Mouse (Mus musculus) embryonic facial prominence, embryonic 10.5 days (tissue): ENCODE results near the gene Catip. TPM values are rescaled to one million over a fixed set of nuclear protein-coding genes. Genes with fewer than 3 reads are reported as not detected.
A peak's percentile ranks its signal among the peaks of the same experiment; 100 is the strongest.

Experiments
- DNase-seq: peaks from one replicate; pipeline ENCODE4 v3.0.0-alpha.2; 2017; ENCODE audit warnings: low spot score
- H3K27ac ChIP-seq: fragments of 300-500 bp; sonication (generic); replicated peaks from 2 replicates; pipeline ENCODE4 v1.5.1; 2016; ENCODE audit warnings: mild to moderate bottlenecking
- H3K27me3 ChIP-seq: fragments of 300-500 bp; sonication (generic); replicated peaks from 2 replicates; pipeline ENCODE4 v1.6.1; 2016; ENCODE audit warnings: low read depth, mild to moderate bottlenecking; ENCODE audit not compliant: poor library complexity, severe bottlenecking
- H3K36me3 ChIP-seq: fragments of 300-500 bp; sonication (generic); replicated peaks from 2 replicates; pipeline ENCODE4 v1.6.1; 2016; ENCODE audit warnings: mild to moderate bottlenecking, moderate library complexity
- H3K4me1 ChIP-seq: fragments of 300-500 bp; sonication (generic); 2 replicates; pipeline ENCODE4 v1.6.1; 2016
- H3K4me3 ChIP-seq: fragments of 300-500 bp; sonication (generic); 2 replicates; pipeline ENCODE4 v1.5.1; 2016; ENCODE audit warnings: mild to moderate bottlenecking, moderate library complexity
- H3K9me3 ChIP-seq: fragments of 300-500 bp; sonication (generic); 2 replicates; pipeline ENCODE4 v1.6.1; 2016; ENCODE audit warnings: mild to moderate bottlenecking
- WGBS: fragments of 180-500 bp; shearing (Covaris S2); methylation state at CpG from one replicate; pipeline ENCODE4 v1.1.7; 2016; 5-methylcytosine and 5-hydroxymethylcytosine counted together
- polyA plus RNA-seq: library from polyadenylated mRNA; unstranded; fragments of >200 nt; fragmentation: Nextera tagmentation; extraction: Ambion mirVana; gene quantifications from 2 replicates; pipeline ENCODE4 v1.2.1, GENCODE M21; 2016

The Catip gene
- polyA plus RNA-seq, 1 experiment from 2014 or later: 0.22 TPM

- no peak overlapping the region for H3K4me3 ChIP-seq
- no peaks in the 10 kb centered on the region for H3K9me3 ChIP-seq
- peaks cover 20% of the 10 kb centered on the region for H3K27me3 ChIP-seq
- no peak overlapping the region for H3K27ac ChIP-seq
- H3K4me1 ChIP-seq: peaks cover 56% of the 10 kb centered on the region
- peaks cover 6% of the 10 kb centered on the region for H3K36me3 ChIP-seq
- no peak for DNase-seq
- WGBS: 77% methylated on average over 7 of the region's 7 CpGs
Measured at GRCm38 (mm10) chr1:74388398-74388920, 26.6 kb downstream of the Catip start.

GRCm38 (mm10) chr1:74389831-74390286, 28.0 kb downstream of the Catip start:
- peak overlapping the region; percentile 75 for H3K27ac ChIP-seq
- H3K4me3 ChIP-seq: peak overlapping the region; percentile 78
- peaks cover 62% of the 10 kb centered on the region for H3K4me1 ChIP-seq
- peak; percentile 60 for DNase-seq
- H3K9me3 ChIP-seq: no peaks in the 10 kb centered on the region
- peaks cover 20% of the 10 kb centered on the region for H3K36me3 ChIP-seq
- H3K27me3 ChIP-seq: peaks cover 20% of the 10 kb centered on the region
- 4% methylated on average over 29 of the region's 29 CpGs for WGBS

GRCm38 (mm10) chr1:74390287-74390906, 28.5 kb downstream of the Catip start:
- Histone ChIP-seq H3K27me3 (peaks cover 16% of the 10 kb centered on the region), H3K36me3 (peaks cover 25% of the 10 kb centered on the region), H3K27ac (peak overlapping the region; percentile 75), H3K4me1 (peaks cover 63% of the 10 kb centered on the region), H3K9me3 (no peaks in the 10 kb centered on the region), H3K4me3 (peak overlapping the region; percentile 78)
- 5% methylated on average over 21 of the region's 21 CpGs for WGBS
- DNase-seq: peak; percentile 74

- Histone ChIP-seq H3K4me1 (peaks cover 63% of the 10 kb centered on the region), H3K27ac (peak within 1 kb of the TSS; percentile 99), H3K27me3 (peaks cover 16% of the 10 kb centered on the region), H3K9me3 (no peaks in the 10 kb centered on the region), H3K36me3 (peaks cover 30% of the 10 kb centered on the region), H3K4me3 (peak within 1 kb of the TSS; percentile 78)
- DNase-seq: peak; percentile 97
- WGBS: 2% methylated on average over 50 of the region's 51 CpGs
Measured at GRCm38 (mm10) chr1:74390924-74391748, 29.2 kb downstream of the Catip start, which contains the start of gene Ctdsp1. Gene Ctdsp1 (plus strand): TSS chr1:74391509.

- H3K4me1 ChIP-seq: peaks cover 63% of the 10 kb centered on the region
- peak overlapping the region; percentile 78 for H3K4me3 ChIP-seq
- peak; percentile 80 for DNase-seq
- peaks cover 16% of the 10 kb centered on the region for H3K27me3 ChIP-seq
- peak overlapping the region; percentile 99 for H3K27ac ChIP-seq
- peaks cover 30% of the 10 kb centered on the region for H3K36me3 ChIP-seq
- no peaks in the 10 kb centered on the region for H3K9me3 ChIP-seq
- under 1% methylated on average over 63 of the region's 63 CpGs for whole genome bisulfite sequencing
Measured at GRCm38 (mm10) chr1:74391844-74392441, 30.0 kb downstream of the Catip start.

GRCm38 (mm10) chr1:74392446-74392994, 30.6 kb downstream of the Catip start:
- H3K27me3 ChIP-seq: peaks cover 16% of the 10 kb centered on the region
- no peaks in the 10 kb centered on the region for H3K9me3 ChIP-seq
- peaks cover 63% of the 10 kb centered on the region for H3K4me1 ChIP-seq
- H3K4me3 ChIP-seq: peak overlapping the region; percentile 78
- H3K27ac ChIP-seq: peak overlapping the region; percentile 99
- WGBS: 1% methylated on average over 16 of the region's 16 CpGs
- no peak for DNase-seq
- peaks cover 30% of the 10 kb centered on the region for H3K36me3 ChIP-seq

- no peak for DNase-seq
Measured at GRCm38 (mm10) chr1:74393010-74393409, 31.1 kb downstream of the Catip start.

GRCm38 (mm10) chr1:74393697-74394096, 31.8 kb downstream of the Catip start:
- Histone ChIP-seq H3K27ac (peak overlapping the region; percentile 99; the same call in 1 of the 2 replicates), H3K4me1 (peaks cover 66% of the 10 kb centered on the region)

More at GRCm38 (mm10) chr1:74393010-74393409, 31.1 kb downstream of the Catip start:
- Histone ChIP-seq H3K4me3 (peak overlapping the region; percentile 78), H3K36me3 (peaks cover 30% of the 10 kb centered on the region), H3K27ac (peak overlapping the region; percentile 99), H3K4me1 (peaks cover 63% of the 10 kb centered on the region), H3K9me3 (no peaks in the 10 kb centered on the region), H3K27me3 (peaks cover 16% of the 10 kb centered on the region)
- 47% methylated on average over 7 of the region's 7 CpGs for whole genome bisulfite sequencing

GRCm38 (mm10) chr1:74394311-74394710, 32.4 kb downstream of the Catip start:
- no peak for DNase-seq
- Histone ChIP-seq H3K4me1 (peaks cover 64% of the 10 kb centered on the region), H3K36me3 (peaks cover 30% of the 10 kb centered on the region), H3K9me3 (no peaks in the 10 kb centered on the region), H3K27ac (no peak overlapping the region), H3K27me3 (peaks cover 7% of the 10 kb centered on the region), H3K4me3 (no peak overlapping the region)
- 94% methylated on average over 9 of the region's 9 CpGs for WGBS

More at GRCm38 (mm10) chr1:74393697-74394096, 31.8 kb downstream of the Catip start:
- no peak for DNase-seq
- 92% methylated on average over 9 of the region's 9 CpGs for WGBS
- H3K27me3 ChIP-seq: peaks cover 13% of the 10 kb centered on the region
- H3K4me3 ChIP-seq: peak overlapping the region; percentile 78
- H3K36me3 ChIP-seq: peaks cover 30% of the 10 kb centered on the region
- H3K9me3 ChIP-seq: no peaks in the 10 kb centered on the region

GRCm38 (mm10) chr1:74394858-74395257, 33.0 kb downstream of the Catip start:
- Histone ChIP-seq H3K4me1 (peaks cover 58% of the 10 kb centered on the region), H3K27ac (no peak overlapping the region), H3K27me3 (0 out of 2 replicates have a peak, but pooled peaks cover 2% of the 10 kb centered on the region), H3K4me3 (no peak overlapping the region), H3K36me3 (peaks cover 30% of the 10 kb centered on the region), H3K9me3 (no peaks in the 10 kb centered on the region)
- DNase-seq: no peak
- WGBS: 93% methylated on average over 15 of the region's 15 CpGs

GRCm38 (mm10) chr1:74395290-74395689, 33.4 kb downstream of the Catip start:
- H3K27ac ChIP-seq: no peak overlapping the region
- H3K9me3 ChIP-seq: no peaks in the 10 kb centered on the region
- 89% methylated on average over 13 of the region's 13 CpGs for WGBS
- peaks cover 54% of the 10 kb centered on the region for H3K4me1 ChIP-seq
- H3K27me3 ChIP-seq: no peaks in the 10 kb centered on the region
- H3K36me3 ChIP-seq: peaks cover 30% of the 10 kb centered on the region
- no peak overlapping the region for H3K4me3 ChIP-seq
- DNase-seq: no peak
